Mouse (Mus musculus) heart, embryonic 16.5 days (tissue): ENCODE results near the gene Trem3. TPM values are rescaled to one million over a fixed set of nuclear protein-coding genes. Genes with fewer than 3 reads are reported as not detected.

Source experiments
- ATAC-seq: fragments of 200-750 bp; cut with Nextera tagmentation; replicated peaks from 2 replicates; pipeline ENCODE4 v1.8.0; 2017; ENCODE audit warnings: moderate number of reproducible peaks; ENCODE audit not compliant: insufficient read depth, low FRiP score; ENCODE audit errors: extremely low read depth
- H3K27ac ChIP-seq: fragments of 300-500 bp; sonication (generic); 2 replicates; pipeline ENCODE4 v1.5.1; 2014; ENCODE audit warnings: mild to moderate bottlenecking, low read length, control low read depth, moderate library complexity
- H3K27me3 ChIP-seq: fragments of 300-500 bp; sonication (generic); 2 replicates; pipeline ENCODE4 v1.6.1; 2014; ENCODE audit warnings: low read length, mixed read lengths; ENCODE audit not compliant: control insufficient read depth, insufficient read depth
- H3K36me3 ChIP-seq: fragments of 300-500 bp; sonication (generic); 2 replicates; pipeline ENCODE4 v1.6.1; 2014; ENCODE audit not compliant: control insufficient read depth, insufficient read depth
- H3K4me1 ChIP-seq: fragments of 300-500 bp; sonication (generic); 2 replicates; pipeline ENCODE4 v1.6.1; 2014; ENCODE audit warnings: low read length, mixed read lengths; ENCODE audit not compliant: control insufficient read depth, insufficient read depth
- H3K4me2 ChIP-seq: fragments of 300-500 bp; sonication (generic); 2 replicates; pipeline ENCODE4 v1.6.1; 2014; ENCODE audit warnings: low read depth, mild to moderate bottlenecking, control low read depth, low read length
- H3K4me3 ChIP-seq: fragments of 300-500 bp; sonication (generic); 2 replicates; pipeline ENCODE4 v1.5.1; 2014; ENCODE audit warnings: mild to moderate bottlenecking, control low read depth, low read length
- H3K9ac ChIP-seq: fragments of 300-500 bp; sonication (generic); 2 replicates; pipeline ENCODE4 v1.6.1; 2014; ENCODE audit warnings: low read length, control low read depth
- H3K9me3 ChIP-seq: fragments of 300-500 bp; sonication (generic); replicated peaks from 2 replicates; pipeline ENCODE4 v1.6.1; 2016; ENCODE audit warnings: low read length; ENCODE audit not compliant: control insufficient read depth
- WGBS: fragments of 180-500 bp; shearing (Covaris S2); extraction: QIAGEN DNeasy Blood & Tissue Kit; methylation state at CpG from one replicate; pipeline ENCODE4 v1.1.7; 2014; 5-methylcytosine and 5-hydroxymethylcytosine counted together
- polyA plus RNA-seq: library from polyadenylated mRNA; unstranded; fragments of >200 nt; fragmentation: Nextera tagmentation; extraction: Ambion mirVana; gene quantifications from 2 replicates; pipeline ENCODE4 v1.2.1, GENCODE M21; 2015

Gene Trem3
- polyA plus RNA-seq, 1 experiment from 2014 or later: not detected

DNA sequence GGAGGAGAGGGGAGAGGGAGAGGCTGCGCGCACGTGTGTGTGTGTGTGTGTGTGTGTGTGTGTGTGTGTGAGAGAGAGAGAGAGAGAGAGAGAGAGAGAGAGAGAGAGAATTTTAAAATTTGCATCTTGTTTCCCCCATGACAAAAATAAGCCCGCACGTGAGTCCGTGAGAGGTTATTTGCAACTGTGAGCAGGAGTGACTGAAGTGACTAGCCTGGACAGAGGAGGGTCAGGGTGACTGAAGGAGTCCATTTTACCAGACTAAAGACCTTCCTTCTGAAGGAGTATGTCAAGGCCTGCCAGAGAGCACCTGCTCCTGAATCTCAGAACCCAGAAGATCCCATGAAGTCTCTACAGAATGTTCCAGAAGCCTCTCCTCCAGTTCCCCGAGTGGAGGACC is 52.2 kb downstream of the Trem3 start:
- peak overlapping the region; percentile 12; the same call in 1 of the 2 replicates for H3K4me2 ChIP-seq
- WGBS: 43% methylated on average over 7 of the region's 7 CpGs
- peak overlapping the region; percentile 27; the same call in 1 of the 2 replicates for H3K27ac ChIP-seq
- no peak overlapping the region for H3K4me3 ChIP-seq
- H3K4me1 ChIP-seq: no peaks in the 10 kb centered on the region
- no peak overlapping the region for H3K9ac ChIP-seq
- ATAC-seq: no peak
- H3K36me3 ChIP-seq: no peaks in the 10 kb centered on the region
- no peaks in the 10 kb centered on the region for H3K9me3 ChIP-seq
- H3K27me3 ChIP-seq: no peaks in the 10 kb centered on the region

GRCm38 (mm10) chr17:48300199-48300598 is 52.6 kb downstream of the Trem3 start:
- Histone ChIP-seq H3K27ac (peak overlapping the region; percentile 68), H3K9ac (no peak overlapping the region), H3K36me3 (no peaks in the 10 kb centered on the region), H3K27me3 (no peaks in the 10 kb centered on the region), H3K4me1 (no peaks in the 10 kb centered on the region), H3K9me3 (no peaks in the 10 kb centered on the region), H3K4me3 (peak overlapping the region; percentile 37), H3K4me2 (peak overlapping the region; percentile 37)
- peak; percentile 66; the same call in 1 of the 2 replicates for ATAC-seq
- 62% methylated on average over 7 of the region's 7 CpGs for WGBS

DNA sequence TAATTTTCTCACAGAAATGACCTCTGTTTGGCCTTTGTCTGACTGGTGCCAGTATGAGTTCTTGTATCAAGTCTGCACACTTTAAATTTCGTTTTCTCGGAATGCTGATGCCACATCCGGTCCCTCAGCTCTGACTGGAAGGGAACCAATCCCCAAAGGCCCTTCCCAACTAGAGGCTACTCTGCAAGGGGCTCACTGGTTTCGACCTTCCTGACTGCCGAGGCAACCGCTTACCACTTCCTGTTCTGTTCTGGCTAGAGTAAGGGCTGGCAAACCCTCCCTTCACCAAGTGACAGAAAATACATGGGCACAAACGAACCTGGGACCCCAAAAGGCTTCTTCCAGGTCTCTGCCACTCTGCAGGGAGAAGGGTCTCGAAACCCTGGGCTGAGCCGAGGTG is 53.3 kb downstream of the Trem3 start:
- WGBS: 65% methylated on average over 9 of the region's 9 CpGs
- ATAC-seq: peak; percentile 49; the same call in 1 of the 2 replicates
- peak overlapping the region; percentile 37 for H3K4me2 ChIP-seq
- H3K27me3 ChIP-seq: no peaks in the 10 kb centered on the region
- H3K9ac ChIP-seq: no peak overlapping the region
- peak overlapping the region; percentile 37 for H3K4me3 ChIP-seq
- no peaks in the 10 kb centered on the region for H3K36me3 ChIP-seq
- peak overlapping the region; percentile 68 for H3K27ac ChIP-seq
- H3K9me3 ChIP-seq: no peaks in the 10 kb centered on the region
- no peaks in the 10 kb centered on the region for H3K4me1 ChIP-seq

DNA sequence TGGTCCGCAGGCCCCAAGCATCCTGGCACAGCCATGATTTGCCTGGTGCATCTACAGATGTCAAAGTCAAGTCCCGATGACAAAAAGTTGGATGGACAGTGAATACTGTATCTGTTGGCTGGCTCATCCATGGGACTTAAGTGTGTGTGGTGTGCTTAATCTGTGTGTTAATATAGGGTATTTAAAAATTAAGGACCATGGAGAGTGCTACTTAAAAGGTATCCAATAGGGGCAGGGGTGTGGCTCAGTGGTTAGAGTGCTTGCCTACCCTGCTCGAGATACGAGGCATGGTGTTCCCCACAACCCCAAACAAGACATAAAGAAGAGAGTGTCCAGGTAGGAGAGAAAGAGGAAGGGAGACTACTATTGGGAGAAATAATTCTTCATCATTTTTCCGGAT is 54.2 kb downstream of the Trem3 start:
- ATAC-seq: no peak
- no peaks in the 10 kb centered on the region for H3K27me3 ChIP-seq
- H3K27ac ChIP-seq: no peak overlapping the region
- no peak overlapping the region for H3K9ac ChIP-seq
- H3K9me3 ChIP-seq: no peaks in the 10 kb centered on the region
- H3K36me3 ChIP-seq: no peaks in the 10 kb centered on the region
- 80% methylated on average over 5 of the region's 5 CpGs for WGBS
- no peaks in the 10 kb centered on the region for H3K4me1 ChIP-seq
- no peak overlapping the region for H3K4me3 ChIP-seq
- H3K4me2 ChIP-seq: no peak overlapping the region

Other genes with a start within 250 kb of the Trem3 start
- not detected in 2 replicates for gene 1700122O11Rik, start 209.5 kb upstream of the Trem3 start, polyA plus RNA-seq
- not detected in 2 replicates for gene 1700067P10Rik, start 158.5 kb upstream of the Trem3 start, polyA plus RNA-seq
- not detected in 2 replicates for gene 9830107B12Rik, start 101.5 kb upstream of the Trem3 start, polyA plus RNA-seq
- gene A530064D06Rik, start 80.5 kb upstream of the Trem3 start, polyA plus RNA-seq: 0.17 and 0.44 TPM in 2 replicates
- gene Trem1, start 15.0 kb upstream of the Trem3 start, polyA plus RNA-seq: 0.08 and 0.11 TPM in 2 replicates
- 0.11 and 0.21 TPM in 2 replicates for gene Treml4, start 16.5 kb downstream of the Trem3 start, polyA plus RNA-seq
- 0.59 and 1.5 TPM in 2 replicates for gene Treml2, start 51.7 kb downstream of the Trem3 start, polyA plus RNA-seq
- gene B430306N03Rik, start 68.4 kb downstream of the Trem3 start, polyA plus RNA-seq: 0.31 and 0.37 TPM in 2 replicates
- 2.3 and 2.9 TPM in 2 replicates for gene Trem2, start 98.6 kb downstream of the Trem3 start, polyA plus RNA-seq
- gene Treml1, start 112.1 kb downstream of the Trem3 start, polyA plus RNA-seq: 1.1 and 1.9 TPM in 2 replicates
- 9.0 and 10.2 TPM in 2 replicates for gene Nfya, start 162.1 kb downstream of the Trem3 start, polyA plus RNA-seq
- gene Oard1, start 162.2 kb downstream of the Trem3 start, polyA plus RNA-seq: 40.9 and 44.4 TPM in 2 replicates
- 207 and 218 TPM in 2 replicates for gene Apobec2, start 185.2 kb downstream of the Trem3 start, polyA plus RNA-seq
- 4.6 and 6.1 TPM in 2 replicates for gene Tspo2, start 203.7 kb downstream of the Trem3 start, polyA plus RNA-seq
- 0.75 and 2.0 TPM in 2 replicates for gene Unc5cl, start 207.1 kb downstream of the Trem3 start, polyA plus RNA-seq